Mouse (Mus musculus) ES-E14 (cell line): ENCODE data around the gene Efna5. TPM values are rescaled to one million over a fixed set of nuclear protein-coding genes. Genes with fewer than 3 reads are reported as not detected.

Experiments used
- DNase-seq: peaks from one replicate; pipeline ENCODE4 v3.0.0-alpha.2; 2013; ENCODE audit warnings: low read depth, low spot score
- H3K27ac ChIP-seq: 2 replicates; pipeline ENCODE4 v1.5.1; 2012; ENCODE audit warnings: low read depth, mild to moderate bottlenecking, low read length, moderate library complexity, mixed read lengths; ENCODE audit not compliant: poor library complexity, insufficient read depth, severe bottlenecking
- H3K36me3 ChIP-seq: 2 replicates; pipeline ENCODE4 v1.6.1; 2012; ENCODE audit warnings: mild to moderate bottlenecking, low read length, moderate library complexity, mixed read lengths; ENCODE audit not compliant: control insufficient read depth, poor library complexity, insufficient read depth, severe bottlenecking
- H3K4me1 ChIP-seq, 2 experiments: fragments of 150-350 bp in 1 of 2; sonication (generic) in 1 of 2; 2 replicates each; pipeline ENCODE4 v1.6.1; 2012; ENCODE audit warnings: low read length in 2 of 2, mild to moderate bottlenecking in 1 of 2, mixed read lengths in 1 of 2; ENCODE audit not compliant: control insufficient read depth in 2 of 2, insufficient read depth in 2 of 2, poor library complexity in 1 of 2
- H3K4me3 ChIP-seq, 2 experiments: fragments of 150-350 bp in 1 of 2; sonication (generic) in 1 of 2; 2 replicates each; pipeline ENCODE4 v1.5.1; 2012; ENCODE audit warnings: low read length in 2 of 2, low read depth in 1 of 2, mild to moderate bottlenecking in 1 of 2, mixed read lengths in 1 of 2; ENCODE audit not compliant: insufficient read depth in 1 of 2, poor library complexity in 1 of 2, severe bottlenecking in 1 of 2
- H3K9ac ChIP-seq: 2 replicates; pipeline ENCODE4 v1.6.1; 2012; ENCODE audit warnings: low read depth, mild to moderate bottlenecking, low read length, mixed read lengths; ENCODE audit not compliant: poor library complexity, insufficient read depth, severe bottlenecking
- H3K9me3 ChIP-seq: fragments of 150-350 bp; sonication (generic); 2 replicates; pipeline ENCODE4 v1.6.1; 2012; ENCODE audit warnings: low read depth, mild to moderate bottlenecking, low read length; ENCODE audit not compliant: control insufficient read depth, insufficient read depth
- CHD2 ChIP-seq: IDR thresholded peaks from 2 replicates; pipeline ENCODE4 v1.6.1; 2014; ENCODE audit warnings: mild to moderate bottlenecking, low read depth, low read length, inconsistent platforms
- HCFC1 ChIP-seq: IDR thresholded peaks from 2 replicates; pipeline ENCODE4 v1.6.1; 2012; ENCODE audit warnings: low read length, inconsistent platforms, borderline replicate concordance; ENCODE audit not compliant: insufficient read depth
- MAFK ChIP-seq: IDR thresholded peaks from 2 replicates; pipeline ENCODE4 v1.6.1; 2014; ENCODE audit warnings: mild to moderate bottlenecking, low read depth, low read length, inconsistent platforms; ENCODE audit not compliant: insufficient read depth
- ZC3H11A ChIP-seq: IDR thresholded peaks from 2 replicates; pipeline ENCODE4 v1.6.1; 2012; ENCODE audit warnings: low read depth, mild to moderate bottlenecking, inconsistent platforms, low read length, borderline replicate concordance
- ZNF384 ChIP-seq: IDR thresholded peaks from 2 replicates; pipeline ENCODE4 v1.6.1; 2012; ENCODE audit warnings: low read depth, low read length, inconsistent platforms
- in situ Hi-C, 2 experiments: fragments of 600-800 bp; cut with MboI; formaldehyde crosslinking; loops; one replicate each; pipeline ENCODE4 v1.15.1; 2025; ENCODE audit warnings: low sequenced_read_pairs in 2 of 2, inconsistent platforms in 1 of 2; ENCODE audit not compliant: unreplicated experiment in 2 of 2
- total RNA-seq: library from RNA; depleted of rRNA; stranded (reverse); fragments of 300-350 nt; gene quantifications from 2 replicates; pipeline ENCODE4 v1.2.3, GENCODE M21; 2012

Gene Efna5
- total RNA-seq, 1 experiment: 3.8 TPM

DNA sequence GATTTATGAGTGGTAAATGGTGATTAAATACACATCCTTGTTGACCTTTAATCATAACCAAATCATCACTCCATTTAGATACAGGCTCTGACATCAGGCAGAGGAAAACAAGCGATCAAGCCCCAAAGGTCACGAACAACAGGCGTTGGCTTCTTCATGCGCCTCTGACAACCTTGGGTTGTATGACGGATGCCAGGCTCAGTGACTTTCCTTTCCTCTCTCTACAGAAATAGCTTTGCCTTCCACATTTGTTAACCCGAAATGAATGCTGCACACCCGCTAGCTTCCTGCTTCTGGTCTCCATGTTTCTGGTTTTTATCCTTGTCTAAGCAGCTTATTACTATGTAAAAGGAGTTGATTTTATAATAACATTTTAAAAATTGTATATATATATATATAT lies 244.2 kb downstream of the Efna5 start:
- H3K4me1 ChIP-seq: no peaks in the 10 kb centered on the region
- H3K4me3 ChIP-seq: no peak overlapping the region
- H3K9ac ChIP-seq: no peak overlapping the region
- no peak for DNase-seq
- in situ Hi-C loops: no loop called here
- no peaks in the 10 kb centered on the region for H3K9me3 ChIP-seq
- H3K36me3 ChIP-seq: no peaks in the 10 kb centered on the region
- TF ChIP-seq HCFC1: no peak
- no peak for TF ChIP-seq CHD2
- H3K27ac ChIP-seq: no peak overlapping the region

DNA sequence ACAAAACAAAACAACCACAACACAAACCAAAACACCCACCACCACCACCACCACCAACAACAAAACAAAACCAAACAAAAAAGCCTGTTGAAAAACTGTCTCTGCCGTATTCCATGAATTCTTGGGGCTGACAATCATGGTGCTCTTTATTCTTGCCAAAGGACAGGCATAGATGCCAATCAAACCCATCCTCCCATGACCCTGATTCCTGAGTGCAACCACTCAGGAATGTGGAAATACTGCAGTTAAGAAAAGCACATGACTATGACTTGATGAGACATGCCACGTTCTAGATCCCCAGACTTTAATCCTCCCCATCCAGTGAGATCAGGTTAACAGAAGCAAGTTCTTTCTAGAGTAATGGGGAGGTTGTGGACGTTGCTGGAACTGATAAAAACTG lies 246.2 kb downstream of the Efna5 start:
- DNase-seq: no peak
- Histone ChIP-seq H3K36me3 (no peaks in the 10 kb centered on the region), H3K9me3 (no peaks in the 10 kb centered on the region), H3K27ac (no peak overlapping the region), H3K4me3 (no peak overlapping the region), H3K9ac (no peak overlapping the region), H3K4me1 (no peaks in the 10 kb centered on the region)
- no peak for TF ChIP-seq ZNF384
- no peak for TF ChIP-seq MAFK
- no peak for TF ChIP-seq CHD2
- no peak for TF ChIP-seq ZC3H11A
- TF ChIP-seq HCFC1: no peak
- in situ Hi-C loops: no loop called here

DNA sequence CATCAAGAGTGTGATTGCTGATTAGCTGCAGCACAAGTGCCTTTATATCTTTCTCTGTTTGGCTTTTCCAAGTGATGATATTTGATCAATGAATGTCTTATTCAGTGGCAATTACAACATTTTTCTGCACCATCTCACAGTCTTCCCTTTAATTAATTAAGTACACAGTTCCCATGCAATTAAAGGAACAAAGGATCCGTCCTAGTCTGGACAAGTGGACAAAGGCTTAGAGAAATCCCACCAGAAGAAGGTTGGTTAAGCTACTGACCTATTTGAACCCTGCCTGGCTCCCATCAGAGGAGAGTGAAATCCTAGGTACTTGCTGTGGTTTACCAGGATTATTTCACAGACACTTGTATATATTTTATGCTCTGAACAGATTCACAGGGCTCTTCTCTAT lies 252.6 kb downstream of the Efna5 start:
- Histone ChIP-seq H3K36me3 (no peaks in the 10 kb centered on the region), H3K4me1 (no peaks in the 10 kb centered on the region), H3K9ac (no peak overlapping the region), H3K27ac (no peak overlapping the region), H3K9me3 (no peaks in the 10 kb centered on the region), H3K4me3 (no peak overlapping the region)
- in situ Hi-C loops: no loop called here
- DNase-seq: no peak
- TF ChIP-seq MAFK (no peak), ZC3H11A (no peak), CHD2 (no peak), HCFC1 (no peak), ZNF384 (no peak)

DNA sequence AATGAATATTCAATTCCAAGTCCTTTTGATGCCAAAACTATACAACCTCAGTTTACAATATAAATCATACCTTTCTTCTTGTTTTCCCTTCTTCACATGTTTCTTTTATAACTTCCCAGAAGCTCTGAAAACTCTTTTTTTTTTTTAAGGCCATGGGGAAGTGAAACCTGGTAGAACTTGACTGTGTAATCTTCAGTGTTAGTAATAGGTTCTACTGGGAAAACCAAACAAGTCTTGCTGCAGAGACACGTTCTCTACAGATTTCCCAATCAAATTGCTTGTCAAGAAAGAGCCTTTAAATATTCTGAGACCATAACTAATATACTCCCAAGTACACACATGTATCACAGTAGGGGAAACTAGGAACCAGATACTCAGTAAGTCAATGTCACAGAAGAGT lies 253.6 kb downstream of the Efna5 start:
- Histone ChIP-seq H3K9me3 (no peaks in the 10 kb centered on the region), H3K4me3 (no peak overlapping the region), H3K27ac (no peak overlapping the region), H3K9ac (no peak overlapping the region), H3K4me1 (no peaks in the 10 kb centered on the region), H3K36me3 (no peaks in the 10 kb centered on the region)
- in situ Hi-C loops: no loop called here
- no peak for DNase-seq
- TF ChIP-seq CHD2: no peak

DNA sequence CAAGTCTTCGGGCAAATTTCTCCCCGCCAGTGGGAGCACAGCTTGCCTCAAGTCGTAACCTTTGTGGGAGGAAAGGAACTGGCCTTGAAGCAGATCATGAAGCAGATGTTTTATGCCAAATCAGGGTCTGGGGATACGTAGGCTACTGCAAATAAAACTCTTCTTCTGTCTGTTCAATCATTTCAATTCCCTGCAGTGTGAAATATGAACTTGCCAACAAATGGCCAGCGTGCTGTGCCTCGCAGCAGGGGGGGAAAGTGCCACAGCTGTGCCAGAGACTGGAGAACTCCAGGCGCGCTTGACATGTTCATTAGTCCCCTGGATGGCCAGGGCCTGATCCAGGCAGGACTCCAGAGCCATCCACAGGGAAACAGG lies 255.5 kb downstream of the Efna5 start:
- TF ChIP-seq HCFC1 (no peak), CHD2 (no peak), ZC3H11A (no peak), MAFK (no peak), ZNF384 (no peak)
- Histone ChIP-seq H3K27ac (no peak overlapping the region), H3K36me3 (no peaks in the 10 kb centered on the region), H3K9ac (no peak overlapping the region), H3K4me3 (no peak overlapping the region), H3K9me3 (no peaks in the 10 kb centered on the region), H3K4me1 (no peaks in the 10 kb centered on the region)
- no peak for DNase-seq
- in situ Hi-C loops: no loop called here
